Mouse (Mus musculus) kidney, postnatal 0 days (tissue): ENCODE data around the gene Tm6sf2. TPM values are rescaled to one million over a fixed set of nuclear protein-coding genes. Genes with fewer than 3 reads are reported as not detected.

ENCODE experiments used
- ATAC-seq: fragments of 200-750 bp; cut with Nextera tagmentation; replicated peaks from 2 replicates; pipeline ENCODE4 v1.8.0; 2017; ENCODE audit warnings: low read depth, moderate number of reproducible peaks, moderate TSS enrichment, moderate library complexity; ENCODE audit not compliant: low FRiP score
- DNase-seq: peaks from one replicate; pipeline ENCODE4 v3.0.0-alpha.2; 2016; ENCODE audit warnings: low spot score
- H3K27ac ChIP-seq: fragments of 300-500 bp; sonication (generic); 2 replicates; pipeline ENCODE4 v1.5.1; 2014; ENCODE audit warnings: mild to moderate bottlenecking
- H3K27me3 ChIP-seq: fragments of 300-500 bp; sonication (generic); 2 replicates; pipeline ENCODE4 v1.6.1; 2014; ENCODE audit warnings: low read length, mixed read lengths; ENCODE audit not compliant: insufficient read depth
- H3K36me3 ChIP-seq: fragments of 300-500 bp; sonication (generic); 2 replicates; pipeline ENCODE4 v1.6.1; 2014; ENCODE audit warnings: low read length, mixed read lengths; ENCODE audit not compliant: insufficient read depth
- H3K4me1 ChIP-seq: fragments of 300-500 bp; sonication (generic); replicated peaks from 2 replicates; pipeline ENCODE4 v1.6.1; 2014; ENCODE audit warnings: antibody characterized with exemption, low read length, mixed read lengths; ENCODE audit not compliant: insufficient read depth
- H3K4me2 ChIP-seq: fragments of 300-500 bp; sonication (generic); 2 replicates; pipeline ENCODE4 v1.6.1; 2014; ENCODE audit warnings: mild to moderate bottlenecking, low read length, moderate library complexity, mixed read lengths
- H3K4me3 ChIP-seq: fragments of 300-500 bp; sonication (generic); replicated peaks from 2 replicates; pipeline ENCODE4 v1.5.1; 2014; ENCODE audit warnings: low read depth, low read length
- H3K9ac ChIP-seq: fragments of 300-500 bp; sonication (generic); 2 replicates; pipeline ENCODE4 v1.6.1; 2014; ENCODE audit warnings: low read depth, low read length
- H3K9me3 ChIP-seq: fragments of 300-500 bp; sonication (generic); replicated peaks from 2 replicates; pipeline ENCODE4 v1.6.1; 2016; ENCODE audit warnings: low read length, inconsistent platforms, mixed read lengths
- CTCF ChIP-seq: IDR thresholded peaks from 2 replicates; pipeline ENCODE4 v1.5.1; 2016; ENCODE audit warnings: antibody characterized with exemption, low read depth, mild to moderate bottlenecking, moderate library complexity
- WGBS: fragments of 180-500 bp; shearing (Covaris S2); extraction: QIAGEN DNeasy Blood & Tissue Kit; methylation state at CpG from one replicate; pipeline ENCODE4 v1.1.7; 2014; 5-methylcytosine and 5-hydroxymethylcytosine counted together
- polyA plus RNA-seq: library from polyadenylated mRNA; unstranded; fragments of >200 nt; fragmentation: Nextera tagmentation; extraction: Ambion mirVana; gene quantifications from 2 replicates; pipeline ENCODE4 v1.2.1, GENCODE M21; 2015

Gene Tm6sf2
- polyA plus RNA-seq, 1 experiment from 2014 or later, result 0.71 TPM

- no peaks in the 10 kb centered on the region for H3K36me3 ChIP-seq
- H3K4me3 ChIP-seq, result no peak overlapping the region
- no peak overlapping the region for H3K27ac ChIP-seq
- no peaks in the 10 kb centered on the region for H3K9me3 ChIP-seq
- H3K4me1 ChIP-seq, result no peaks in the 10 kb centered on the region
- no peak overlapping the region for H3K4me2 ChIP-seq
- DNase-seq, result no peak
- no peak overlapping the region for H3K9ac ChIP-seq
- no peak for TF ChIP-seq CTCF
- WGBS, result 71% methylated on average over 13 of the region's 13 CpGs
- no peak for ATAC-seq
- peaks cover 49% of the 10 kb centered on the region for H3K27me3 ChIP-seq
Measured at GRCm38 (mm10) chr8:70114892-70115291, 42.2 kb downstream of the Tm6sf2 start.

GRCm38 (mm10) chr8:70117611-70118010 is 44.9 kb downstream of the Tm6sf2 start:
- Histone ChIP-seq H3K4me1 (no peaks in the 10 kb centered on the region), H3K36me3 (no peaks in the 10 kb centered on the region), H3K4me3 (no peak overlapping the region), H3K27me3 (peaks cover 27% of the 10 kb centered on the region), H3K9me3 (no peaks in the 10 kb centered on the region), H3K27ac (no peak overlapping the region), H3K9ac (no peak overlapping the region), H3K4me2 (no peak overlapping the region)
- no peak for ATAC-seq
- no peak for TF ChIP-seq CTCF
- peak; percentile 74 for DNase-seq
- whole genome bisulfite sequencing, result 8% methylated on average over 9 of the region's 9 CpGs

- H3K9me3 ChIP-seq, result no peaks in the 10 kb centered on the region
- WGBS, result 12% methylated on average over 17 of the region's 17 CpGs
- H3K4me1 ChIP-seq, result no peaks in the 10 kb centered on the region
- no peak for DNase-seq
- H3K9ac ChIP-seq, result no peak overlapping the region
- H3K27me3 ChIP-seq, result peaks cover 18% of the 10 kb centered on the region
- no peak for TF ChIP-seq CTCF
- H3K27ac ChIP-seq, result no peak overlapping the region
- no peak overlapping the region for H3K4me2 ChIP-seq
- ATAC-seq, result no peak
- H3K4me3 ChIP-seq, result no peak overlapping the region
- H3K36me3 ChIP-seq, result no peaks in the 10 kb centered on the region
Measured at GRCm38 (mm10) chr8:70118726-70119700, 46.3 kb downstream of the Tm6sf2 start.

GRCm38 (mm10) chr8:70120667-70121066 is 47.9 kb downstream of the Tm6sf2 start, which contains the start of gene Ncan:
Ncan (minus strand) TSS chr8:70120873.
- no peak for TF ChIP-seq CTCF
- Histone ChIP-seq H3K9ac (no peak within 1 kb of the TSS), H3K4me3 (no peak within 1 kb of the TSS), H3K27me3 (peaks cover 18% of the 10 kb centered on the region), H3K27ac (no peak within 1 kb of the TSS), H3K4me1 (no peaks in the 10 kb centered on the region), H3K36me3 (no peaks in the 10 kb centered on the region), H3K4me2 (peak within 1 kb of the TSS; percentile 27; the same call in 1 of the 2 replicates), H3K9me3 (no peaks in the 10 kb centered on the region)
- DNase-seq (peak; percentile 69), ATAC-seq (peak; percentile 68)
- WGBS, result 2% methylated on average over 19 of the region's 19 CpGs

GRCm38 (mm10) chr8:70122863-70123262 is 50.1 kb downstream of the Tm6sf2 start:
- H3K4me2 ChIP-seq, result no peak overlapping the region
- H3K4me1 ChIP-seq, result no peaks in the 10 kb centered on the region
- ATAC-seq (peak; percentile 37; the same call in 1 of the 2 replicates), DNase-seq (peak; percentile 11)
- no peaks in the 10 kb centered on the region for H3K9me3 ChIP-seq
- WGBS, result 51% methylated on average over 2 of the region's 2 CpGs
- H3K4me3 ChIP-seq, result no peak overlapping the region
- H3K27ac ChIP-seq, result no peak overlapping the region
- TF ChIP-seq CTCF, result peak; percentile 61
- peaks cover 18% of the 10 kb centered on the region for H3K27me3 ChIP-seq
- H3K36me3 ChIP-seq, result no peaks in the 10 kb centered on the region
- no peak overlapping the region for H3K9ac ChIP-seq

- Histone ChIP-seq H3K9me3 (no peaks in the 10 kb centered on the region), H3K36me3 (no peaks in the 10 kb centered on the region), H3K9ac (no peak overlapping the region), H3K4me2 (no peak overlapping the region), H3K4me1 (no peaks in the 10 kb centered on the region), H3K27me3 (0 out of 2 replicates have a peak, but pooled peaks cover under 1% of the 10 kb centered on the region), H3K4me3 (no peak overlapping the region), H3K27ac (no peak overlapping the region)
- ATAC-seq (no peak), DNase-seq (no peak)
- WGBS, result 57% methylated on average over 8 of the region's 8 CpGs
- TF ChIP-seq CTCF, result no peak
Measured at GRCm38 (mm10) chr8:70124992-70125391, 52.3 kb downstream of the Tm6sf2 start.
